12 mouse cellular contexts compared by ENCODE assay signal in genomic region chr16:88635142-88635541, GRCm38 (mm10). TPM values are rescaled to one million over a fixed set of nuclear protein-coding genes. Genes with fewer than 3 reads are reported as not detected.
DNase-seq lines count a peak whose midpoint lies in the region; ATAC-seq and TF ChIP-seq lines count a peak whose summit lies in the region.
"Had no signal": no experiment of that assay in that cellular context is flagged by ENCODE, and none has a peak within 500 bp of the region (broad histone marks: within the 10 kb centered on the region; RNA-seq: fewer than 3 reads in every experiment).

No protein-coding gene starts in this region.

- H3K9me3 ChIP-seq in heart, postnatal 0 days (replicated peaks; ENCODE audit: control insufficient read depth, low read length) = no peaks in the 10 kb centered on the region
- no peaks in the 10 kb centered on the region for H3K9me3 ChIP-seq in heart, embryonic 12.5 days (replicated peaks)
- H3K9me3 ChIP-seq: embryonic facial prominence, embryonic 13.5 days; heart, embryonic 13.5 days had no signal

- WGBS in heart, postnatal 0 days = 30% methylated on average over 4 of the region's 4 CpGs
- WGBS in heart, embryonic 12.5 days = 58% methylated on average over 4 of the region's 4 CpGs

- H3K4me2 ChIP-seq in heart, postnatal 0 days (ENCODE audit: low read depth, low read length) = no peak overlapping the region
- H3K4me2 ChIP-seq in heart, embryonic 12.5 days = no peak overlapping the region
- H3K4me2 ChIP-seq: embryonic facial prominence, embryonic 13.5 days; heart, embryonic 13.5 days had no signal

- H3K36me3 ChIP-seq in heart, postnatal 0 days (replicated peaks; ENCODE audit: control insufficient read depth, insufficient read depth, low read length) = no peaks in the 10 kb centered on the region
- no peaks in the 10 kb centered on the region for H3K36me3 ChIP-seq in heart, embryonic 12.5 days
- H3K36me3 ChIP-seq: embryonic facial prominence, embryonic 13.5 days; heart, embryonic 13.5 days had no signal

- no peak for TF ChIP-seq EP300 in heart, postnatal 0 days (IDR thresholded peaks at IDR 0.05; ENCODE audit: low read depth)

- no peak overlapping the region for H3K9ac ChIP-seq in heart, postnatal 0 days (replicated peaks; ENCODE audit: low read depth, low read length)
- H3K9ac ChIP-seq in heart, embryonic 12.5 days = no peak overlapping the region
- H3K9ac ChIP-seq: embryonic facial prominence, embryonic 13.5 days; heart, embryonic 13.5 days had no signal

- H3K4me1 ChIP-seq in heart, postnatal 0 days (ENCODE audit: control insufficient read depth, insufficient read depth) = no peaks in the 10 kb centered on the region
- H3K4me1 ChIP-seq in heart, embryonic 12.5 days (replicated peaks) = peaks cover 4% of the 10 kb centered on the region; the same call in 1 of the 2 replicates
- H3K4me1 ChIP-seq: embryonic facial prominence, embryonic 13.5 days had no signal

- no peak for TF ChIP-seq CTCF in heart, postnatal 0 days (IDR thresholded peaks at IDR 0.05; ENCODE audit: low read depth)

- no peak overlapping the region for H3K27ac ChIP-seq in heart, postnatal 0 days (ENCODE audit: low read depth)
- no peak overlapping the region for H3K27ac ChIP-seq in heart, embryonic 12.5 days (ENCODE audit: poor library complexity, severe bottlenecking)
- H3K27ac ChIP-seq: embryonic facial prominence, embryonic 13.5 days; heart, embryonic 13.5 days had no signal

- peak; percentile 64; the same call in 1 of the 2 replicates for ATAC-seq in heart, postnatal 0 days (ENCODE audit: insufficient read depth, low read depth)
- ATAC-seq in heart, embryonic 12.5 days (ENCODE audit: insufficient number of reproducible peaks, low FRiP score) = no peak

- H3K4me3 ChIP-seq in heart, postnatal 0 days (ENCODE audit: low read depth, low read length) = no peak overlapping the region
- no peak overlapping the region for H3K4me3 ChIP-seq in heart, embryonic 12.5 days
- H3K4me3 ChIP-seq: embryonic facial prominence, embryonic 13.5 days; heart, embryonic 13.5 days had no signal

- H3K27me3 ChIP-seq in heart, postnatal 0 days (ENCODE audit: control insufficient read depth, insufficient read depth, low read length) = no peaks in the 10 kb centered on the region
- no peaks in the 10 kb centered on the region for H3K27me3 ChIP-seq in heart, embryonic 12.5 days (replicated peaks)
- H3K27me3 ChIP-seq: embryonic facial prominence, embryonic 13.5 days; heart, embryonic 13.5 days had no signal

- DNase-seq in adrenal gland, postnatal 10 days = peak; percentile 30
- DNase-seq in adrenal gland, adult 18-20 months (ENCODE audit: low spot score in 2 of 2) = no peak
- DNase-seq in heart, postnatal 0 days (ENCODE audit: low spot score) = peak; percentile 41
- DNase-seq in lung, postnatal 36 days = peak; percentile 7
- DNase-seq in lung, postnatal 4 days = no peak
- peak; percentile 79 for DNase-seq in kidney, adult 9 months
- no peak for DNase-seq in frontal cortex, postnatal 10 days (ENCODE audit: low spot score in 2 of 2)
- DNase-seq: lung, adult 18-20 months had no signal

RNA-seq across cellular contexts. Expression of gene 2310079G19Rik, which starts 7.7 kb away (rescaled TPM):
- total RNA-seq in adrenal gland, postnatal 10 days (2021) = not detected
- total RNA-seq in adrenal gland, adult 18-20 months (2021) = not detected
- not detected in 2 replicates for total RNA-seq in heart, postnatal 0 days (2014; rRNA removed; ENCODE audit: low replicate concordance)
- polyA plus RNA-seq in heart, postnatal 0 days (2015; fragmentation: Nextera tagmentation; extraction: Ambion mirVana) = not detected in 2 replicates
- polyA plus RNA-seq in heart, embryonic 12.5 days (2016; fragmentation: Nextera tagmentation; extraction: Ambion mirVana) = not detected in 2 replicates
- total RNA-seq: left cerebral cortex, postnatal 36 days had no signal
- polyA plus RNA-seq: embryonic facial prominence, embryonic 13.5 days; heart, embryonic 13.5 days had no signal

RNA-seq across cellular contexts. Expression of gene Krtap26-1, which starts 12.5 kb away (rescaled TPM):
- not detected for total RNA-seq in adrenal gland, postnatal 10 days (2021)
- not detected for total RNA-seq in adrenal gland, adult 18-20 months (2021)
- not detected in 2 replicates for total RNA-seq in heart, postnatal 0 days (2014; rRNA removed; ENCODE audit: low replicate concordance)
- polyA plus RNA-seq in heart, postnatal 0 days (2015; fragmentation: Nextera tagmentation; extraction: Ambion mirVana) = not detected in 2 replicates
- polyA plus RNA-seq in heart, embryonic 12.5 days (2016; fragmentation: Nextera tagmentation; extraction: Ambion mirVana) = not detected in 2 replicates
- total RNA-seq: left cerebral cortex, postnatal 36 days had no signal
- polyA plus RNA-seq: embryonic facial prominence, embryonic 13.5 days; heart, embryonic 13.5 days had no signal

RNA-seq across cellular contexts. Expression of gene Krtap24-1, which starts 23.1 kb away (rescaled TPM):
- total RNA-seq in adrenal gland, postnatal 10 days (2021) = not detected
- total RNA-seq in adrenal gland, adult 18-20 months (2021) = not detected
- not detected in 2 replicates for total RNA-seq in heart, postnatal 0 days (2014; rRNA removed; ENCODE audit: low replicate concordance)
- polyA plus RNA-seq in heart, postnatal 0 days (2015; fragmentation: Nextera tagmentation; extraction: Ambion mirVana) = not detected in 2 replicates
- polyA plus RNA-seq in heart, embryonic 12.5 days (2016; fragmentation: Nextera tagmentation; extraction: Ambion mirVana) = not detected in 2 replicates
- total RNA-seq: left cerebral cortex, postnatal 36 days had no signal
- polyA plus RNA-seq: embryonic facial prominence, embryonic 13.5 days; heart, embryonic 13.5 days had no signal

RNA-seq across cellular contexts. Expression of gene Krtap27-1, which starts 36.3 kb away (rescaled TPM):
- total RNA-seq in adrenal gland, postnatal 10 days (2021) = not detected
- total RNA-seq in adrenal gland, adult 18-20 months (2021) = not detected
- total RNA-seq in heart, postnatal 0 days (2014; rRNA removed; ENCODE audit: low replicate concordance) = not detected in 2 replicates
- polyA plus RNA-seq in heart, postnatal 0 days (2015; fragmentation: Nextera tagmentation; extraction: Ambion mirVana) = not detected in 2 replicates
- polyA plus RNA-seq in heart, embryonic 12.5 days (2016; fragmentation: Nextera tagmentation; extraction: Ambion mirVana) = not detected in 2 replicates
- total RNA-seq: left cerebral cortex, postnatal 36 days had no signal
- polyA plus RNA-seq: embryonic facial prominence, embryonic 13.5 days; heart, embryonic 13.5 days had no signal

Comparison
In these comparisons a context has a peak if more than half of its experiments do, and no peak if none do; other contexts are left out.
1. DNase-seq: peak in adrenal gland, postnatal 10 days (single experiment), heart, postnatal 0 days (single experiment), lung, postnatal 36 days (single experiment) and kidney, adult 9 months (single experiment); none in adrenal gland, adult 18-20 months (0 of 2), lung, postnatal 4 days (0 of 2) and frontal cortex, postnatal 10 days (0 of 2).